Mouse (Mus musculus): ENCODE measurements around the gene Nlgn2. TPM values are rescaled to one million over a fixed set of nuclear protein-coding genes. Genes with fewer than 3 reads are reported as not detected.

Gene Nlgn2
- total RNA-seq, 2 experiments from 2014 or later, result 3.8 to 7.9 TPM

Other genes with a start within 250 kb of the Nlgn2 start
Only the 30 nearest of the 42 such genes appear.
- 96.1 and 117 TPM in 2 replicates for gene Senp3, start 155.7 kb downstream of the Nlgn2 start, total RNA-seq (2014; fragmentation: Nextera tagmentation)
- gene Senp3, start 155.7 kb downstream of the Nlgn2 start, total RNA-seq (2017), result 98.4 and 120 TPM in 2 replicates
- gene Tnfsf13, start 152.0 kb downstream of the Nlgn2 start, total RNA-seq (2014; fragmentation: Nextera tagmentation), result 5.0 and 6.5 TPM in 2 replicates
- 11.7 and 23.0 TPM in 2 replicates for gene Tnfsf13, start 152.0 kb downstream of the Nlgn2 start, total RNA-seq (2017)
- gene Tnfsf12, start 141.9 kb downstream of the Nlgn2 start, total RNA-seq (2014; fragmentation: Nextera tagmentation), result 4.7 TPM in 1 of 2 replicates, not detected in the other
- gene Tnfsf12, start 141.9 kb downstream of the Nlgn2 start, total RNA-seq (2017), result 0.47 TPM in 1 of 2 replicates, not detected in the other
- gene Tnfsfm13, start 141.7 kb downstream of the Nlgn2 start, total RNA-seq (2014; fragmentation: Nextera tagmentation), result 0.20 TPM in 1 of 2 replicates, not detected in the other
- gene Tnfsfm13, start 141.7 kb downstream of the Nlgn2 start, total RNA-seq (2017), result 0.80 and 1.4 TPM in 2 replicates
- 106 TPM in 2 replicates for gene Polr2a, start 79.1 kb downstream of the Nlgn2 start, total RNA-seq (2014; fragmentation: Nextera tagmentation)
- gene Polr2a, start 79.1 kb downstream of the Nlgn2 start, total RNA-seq (2017), result 11.9 and 26.6 TPM in 2 replicates
- gene Slc35g3, start 75.8 kb downstream of the Nlgn2 start, total RNA-seq (2014; fragmentation: Nextera tagmentation), result not detected in 2 replicates
- gene Slc35g3, start 75.8 kb downstream of the Nlgn2 start, total RNA-seq (2017), result not detected in 2 replicates
- gene Zbtb4, start 71.9 kb downstream of the Nlgn2 start, total RNA-seq (2014; fragmentation: Nextera tagmentation), result 2.8 and 4.0 TPM in 2 replicates
- 1.1 and 2.1 TPM in 2 replicates for gene Zbtb4, start 71.9 kb downstream of the Nlgn2 start, total RNA-seq (2017)
- gene Chrnb1, start 41.8 kb downstream of the Nlgn2 start, total RNA-seq (2014; fragmentation: Nextera tagmentation), result 2.3 TPM in 1 of 2 replicates, not detected in the other
- gene Chrnb1, start 41.8 kb downstream of the Nlgn2 start, total RNA-seq (2017), result 0.28 and 1.9 TPM in 2 replicates
- 0.57 and 0.63 TPM in 2 replicates for gene Fgf11, start 35.9 kb downstream of the Nlgn2 start, total RNA-seq (2014; fragmentation: Nextera tagmentation)
- 2.3 TPM in 1 of 2 replicates, not detected in the other for gene Fgf11, start 35.9 kb downstream of the Nlgn2 start, total RNA-seq (2017)
- gene Tmem102, start 32.2 kb downstream of the Nlgn2 start, total RNA-seq (2014; fragmentation: Nextera tagmentation), result not detected in 2 replicates
- gene Tmem102, start 32.2 kb downstream of the Nlgn2 start, total RNA-seq (2017), result not detected in 2 replicates
- not detected in 2 replicates for gene Gm39566, start 22.5 kb downstream of the Nlgn2 start, total RNA-seq (2014; fragmentation: Nextera tagmentation)
- not detected in 2 replicates for gene Gm39566, start 22.5 kb downstream of the Nlgn2 start, total RNA-seq (2017)
- not detected in 2 replicates for gene Spem2, start 19.3 kb downstream of the Nlgn2 start, total RNA-seq (2014; fragmentation: Nextera tagmentation)
- not detected in 2 replicates for gene Spem2, start 19.3 kb downstream of the Nlgn2 start, total RNA-seq (2017)
- not detected in 2 replicates for gene Spem1, start 15.6 kb downstream of the Nlgn2 start, total RNA-seq (2014; fragmentation: Nextera tagmentation)
- gene Spem1, start 15.6 kb downstream of the Nlgn2 start, total RNA-seq (2017), result not detected in 2 replicates
- 166 and 210 TPM in 2 replicates for gene Tmem256, start 730 bp upstream of the Nlgn2 start, total RNA-seq (2014; fragmentation: Nextera tagmentation)
- 64.8 and 66.7 TPM in 2 replicates for gene Tmem256, start 730 bp upstream of the Nlgn2 start, total RNA-seq (2017)
- 54.7 and 61.3 TPM in 2 replicates for gene Plscr3, start 8.6 kb upstream of the Nlgn2 start, total RNA-seq (2014; fragmentation: Nextera tagmentation)
- 14.5 and 14.8 TPM in 2 replicates for gene Plscr3, start 8.6 kb upstream of the Nlgn2 start, total RNA-seq (2017)
- gene Tnk1, start 20.9 kb upstream of the Nlgn2 start, total RNA-seq (2014; fragmentation: Nextera tagmentation), result 0.48 TPM in 1 of 2 replicates, not detected in the other
- 0.34 TPM in 1 of 2 replicates, not detected in the other for gene Tnk1, start 20.9 kb upstream of the Nlgn2 start, total RNA-seq (2017)
- not detected in 2 replicates for gene Tmem95, start 40.2 kb upstream of the Nlgn2 start, total RNA-seq (2014; fragmentation: Nextera tagmentation)
- gene Tmem95, start 40.2 kb upstream of the Nlgn2 start, total RNA-seq (2017), result not detected in 2 replicates
- 0.54 and 0.79 TPM in 2 replicates for gene Kctd11, start 43.6 kb upstream of the Nlgn2 start, total RNA-seq (2014; fragmentation: Nextera tagmentation)
- 1.3 TPM in 1 of 2 replicates, not detected in the other for gene Kctd11, start 43.6 kb upstream of the Nlgn2 start, total RNA-seq (2017)
- gene Acap1, start 57.8 kb upstream of the Nlgn2 start, total RNA-seq (2014; fragmentation: Nextera tagmentation), result 52.7 and 59.4 TPM in 2 replicates
- 40.3 and 55.2 TPM in 2 replicates for gene Acap1, start 57.8 kb upstream of the Nlgn2 start, total RNA-seq (2017)
- 2.4 and 4.0 TPM in 2 replicates for gene 2810408A11Rik, start 63.2 kb upstream of the Nlgn2 start, total RNA-seq (2014; fragmentation: Nextera tagmentation)
- gene 2810408A11Rik, start 63.2 kb upstream of the Nlgn2 start, total RNA-seq (2017), result 3.4 and 4.1 TPM in 2 replicates
- gene Neurl4, start 63.3 kb upstream of the Nlgn2 start, total RNA-seq (2014; fragmentation: Nextera tagmentation), result 31.7 and 51.2 TPM in 2 replicates
- 27.9 and 64.3 TPM in 2 replicates for gene Neurl4, start 63.3 kb upstream of the Nlgn2 start, total RNA-seq (2017)
- gene Gps2, start 76.1 kb upstream of the Nlgn2 start, total RNA-seq (2014; fragmentation: Nextera tagmentation), result 155 and 190 TPM in 2 replicates
- 53.7 and 106 TPM in 2 replicates for gene Gps2, start 76.1 kb upstream of the Nlgn2 start, total RNA-seq (2017)
- 1,285 and 1,514 TPM in 2 replicates for gene Eif5a, start 84.2 kb upstream of the Nlgn2 start, total RNA-seq (2014; fragmentation: Nextera tagmentation)
- gene Eif5a, start 84.2 kb upstream of the Nlgn2 start, total RNA-seq (2017), result 1,032 and 1,474 TPM in 2 replicates
- 2.2 TPM in 1 of 2 replicates, not detected in the other for gene Ybx2, start 98.0 kb upstream of the Nlgn2 start, total RNA-seq (2014; fragmentation: Nextera tagmentation)
- not detected in 2 replicates for gene Ybx2, start 98.0 kb upstream of the Nlgn2 start, total RNA-seq (2017)
- gene Slc2a4, start 110.4 kb upstream of the Nlgn2 start, total RNA-seq (2014; fragmentation: Nextera tagmentation), result 0.15 and 5.2 TPM in 2 replicates
- 0.19 and 0.88 TPM in 2 replicates for gene Slc2a4, start 110.4 kb upstream of the Nlgn2 start, total RNA-seq (2017)
- gene Cldn7, start 127.0 kb upstream of the Nlgn2 start, total RNA-seq (2014; fragmentation: Nextera tagmentation), result not detected in 2 replicates
- gene Cldn7, start 127.0 kb upstream of the Nlgn2 start, total RNA-seq (2017), result not detected in 2 replicates
- gene Ctdnep1, start 143.4 kb upstream of the Nlgn2 start, total RNA-seq (2014; fragmentation: Nextera tagmentation), result 181 and 216 TPM in 2 replicates
- 9.8 and 38.6 TPM in 2 replicates for gene Ctdnep1, start 143.4 kb upstream of the Nlgn2 start, total RNA-seq (2017)
- gene Elp5, start 144.7 kb upstream of the Nlgn2 start, total RNA-seq (2014; fragmentation: Nextera tagmentation), result 81.7 and 104 TPM in 2 replicates
- 66.4 and 82.7 TPM in 2 replicates for gene Elp5, start 144.7 kb upstream of the Nlgn2 start, total RNA-seq (2017)
- 267 and 278 TPM in 2 replicates for gene Gabarap, start 153.4 kb upstream of the Nlgn2 start, total RNA-seq (2014; fragmentation: Nextera tagmentation)
- 222 and 223 TPM in 2 replicates for gene Gabarap, start 153.4 kb upstream of the Nlgn2 start, total RNA-seq (2017)
- 49.1 and 53.9 TPM in 2 replicates for gene Phf23, start 158.0 kb upstream of the Nlgn2 start, total RNA-seq (2014; fragmentation: Nextera tagmentation)
- gene Phf23, start 158.0 kb upstream of the Nlgn2 start, total RNA-seq (2017), result 46.2 and 53.7 TPM in 2 replicates

Data from megakaryocyte-erythroid progenitor cell, adult 5-6 weeks (primary cell).